Mouse (Mus musculus) lung, embryonic 16.5 days (tissue): ENCODE measurements around the gene Gck. TPM values are rescaled to one million over a fixed set of nuclear protein-coding genes. Genes with fewer than 3 reads are reported as not detected.
A peak's percentile ranks its signal among the peaks of the same experiment; 100 is the strongest.

Experiments used
- ATAC-seq: fragments of 200-750 bp; cut with Nextera tagmentation; 2 replicates; pipeline ENCODE4 v1.8.0; 2017; ENCODE audit warnings: low read depth, mild to moderate bottlenecking, moderate library complexity
- H3K27ac ChIP-seq: fragments of 300-500 bp; sonication (generic); 2 replicates; pipeline ENCODE4 v1.5.1; 2014; ENCODE audit warnings: mild to moderate bottlenecking, control low read depth, low read length
- H3K27me3 ChIP-seq: fragments of 300-500 bp; sonication (generic); 2 replicates; pipeline ENCODE4 v1.6.1; 2014; ENCODE audit warnings: low read depth, low read length, mixed read lengths; ENCODE audit not compliant: control insufficient read depth, insufficient read depth
- H3K36me3 ChIP-seq: fragments of 300-500 bp; sonication (generic); 2 replicates; pipeline ENCODE4 v1.6.1; 2014; ENCODE audit warnings: low read length; ENCODE audit not compliant: control insufficient read depth, insufficient read depth
- H3K4me1 ChIP-seq: fragments of 300-500 bp; sonication (generic); replicated peaks from 2 replicates; pipeline ENCODE4 v1.6.1; 2014; ENCODE audit warnings: low read length, mixed read lengths; ENCODE audit not compliant: control insufficient read depth, insufficient read depth
- H3K4me2 ChIP-seq: fragments of 300-500 bp; sonication (generic); 2 replicates; pipeline ENCODE4 v1.6.1; 2014; ENCODE audit warnings: low read depth, low read length, control low read depth
- H3K4me3 ChIP-seq: fragments of 300-500 bp; sonication (generic); 2 replicates; pipeline ENCODE4 v1.5.1; 2014; ENCODE audit warnings: mild to moderate bottlenecking, low read length, control low read depth
- H3K9ac ChIP-seq: fragments of 300-500 bp; sonication (generic); 2 replicates; pipeline ENCODE4 v1.6.1; 2014; ENCODE audit warnings: low read length, control low read depth
- H3K9me3 ChIP-seq: fragments of 300-500 bp; sonication (generic); 2 replicates; pipeline ENCODE4 v1.6.1; 2016; ENCODE audit warnings: low read length; ENCODE audit not compliant: control insufficient read depth
- WGBS: fragments of 180-500 bp; shearing (Covaris S2); extraction: QIAGEN DNeasy Blood & Tissue Kit; methylation state at CpG from one replicate; pipeline ENCODE4 v1.1.7; 2014; 5-methylcytosine and 5-hydroxymethylcytosine counted together
- polyA plus RNA-seq: library from polyadenylated mRNA; unstranded; fragments of >200 nt; fragmentation: Nextera tagmentation; extraction: Ambion mirVana; gene quantifications from 2 replicates; pipeline ENCODE4 v1.2.1, GENCODE M21; 2015

Gck gene
- polyA plus RNA-seq, 1 experiment from 2014 or later: 1.6 TPM

DNA sequence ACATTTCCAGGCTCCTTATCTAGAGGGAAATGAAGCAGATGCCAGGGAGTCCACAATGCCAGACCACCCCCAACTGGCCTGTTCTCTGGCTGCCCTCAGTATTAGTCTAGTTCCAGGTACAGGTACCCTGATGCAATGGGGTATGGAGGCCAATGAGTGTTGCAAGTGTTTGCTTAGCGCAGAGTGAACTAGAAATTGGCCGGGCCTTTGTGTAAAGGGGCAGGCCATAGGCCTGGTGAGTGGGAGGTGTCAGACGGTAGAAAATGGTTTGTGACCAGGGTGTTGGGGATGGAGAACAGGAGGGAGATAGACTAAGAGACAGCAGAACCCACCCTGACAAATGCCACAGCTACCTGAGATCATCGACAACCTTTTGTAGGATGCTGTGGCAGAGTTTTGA, 30.3 kb downstream of the Gck start:
- no peaks in the 10 kb centered on the region for H3K9me3 ChIP-seq
- peak; percentile 60; the same call in 1 of the 2 replicates for ATAC-seq
- H3K27me3 ChIP-seq: no peaks in the 10 kb centered on the region
- H3K4me1 ChIP-seq: peaks cover 3% of the 10 kb centered on the region; the same call in 1 of the 2 replicates
- H3K4me2 ChIP-seq: no peak overlapping the region
- H3K36me3 ChIP-seq: no peaks in the 10 kb centered on the region
- 74% methylated on average over 4 of the region's 4 CpGs for WGBS
- H3K4me3 ChIP-seq: no peak overlapping the region
- no peak overlapping the region for H3K9ac ChIP-seq
- H3K27ac ChIP-seq: no peak overlapping the region

DNA sequence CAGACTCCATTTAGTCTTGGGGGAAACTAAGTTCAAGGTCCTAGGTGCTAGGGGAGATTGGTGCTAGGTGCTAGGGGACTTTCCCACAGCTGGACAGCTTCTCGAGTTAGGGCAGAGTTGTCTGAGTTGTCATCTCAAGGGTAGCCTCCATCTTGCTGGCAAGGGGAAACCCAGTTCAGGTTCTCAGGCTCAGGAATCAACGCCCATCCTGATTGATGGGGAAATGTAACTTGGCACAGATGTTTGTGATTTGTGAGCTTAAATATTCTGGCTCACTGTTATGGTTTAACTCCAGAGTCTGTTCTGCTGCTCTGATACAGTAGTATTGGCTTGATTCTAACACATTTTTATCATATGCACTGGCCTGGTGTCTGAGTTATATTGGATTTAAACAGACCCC, 31.8 kb downstream of the Gck start:
- no peak for ATAC-seq
- Histone ChIP-seq H3K27me3 (no peaks in the 10 kb centered on the region), H3K27ac (no peak overlapping the region), H3K4me3 (no peak overlapping the region), H3K9me3 (no peaks in the 10 kb centered on the region), H3K9ac (no peak overlapping the region), H3K36me3 (no peaks in the 10 kb centered on the region), H3K4me2 (no peak overlapping the region), H3K4me1 (peaks cover 3% of the 10 kb centered on the region; the same call in 1 of the 2 replicates)
- WGBS: 58% methylated on average over 2 of the region's 2 CpGs

DNA sequence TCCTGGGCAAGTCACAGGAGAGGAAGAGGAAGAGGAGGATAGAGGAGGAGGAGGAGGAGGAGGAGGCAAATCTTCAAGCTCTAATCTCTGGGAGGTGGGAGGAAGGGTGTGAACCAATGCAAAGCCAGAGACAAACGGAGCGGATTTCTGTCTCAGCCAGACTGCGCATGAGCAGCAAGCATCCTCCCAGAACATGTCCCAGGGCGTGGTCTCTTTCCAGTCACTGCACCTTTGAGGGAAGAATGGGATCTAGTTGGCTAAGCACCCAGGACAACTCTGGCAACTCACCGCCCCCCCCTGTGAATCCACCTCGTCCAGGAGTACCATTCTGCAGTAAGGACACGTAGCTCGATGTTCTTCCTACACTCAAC, 33.7 kb downstream of the Gck start:
- peaks cover 3% of the 10 kb centered on the region; the same call in 1 of the 2 replicates for H3K4me1 ChIP-seq
- H3K9me3 ChIP-seq: no peaks in the 10 kb centered on the region
- WGBS: 68% methylated on average over 8 of the region's 8 CpGs
- no peak overlapping the region for H3K9ac ChIP-seq
- H3K4me3 ChIP-seq: no peak overlapping the region
- no peak overlapping the region for H3K27ac ChIP-seq
- no peaks in the 10 kb centered on the region for H3K36me3 ChIP-seq
- no peaks in the 10 kb centered on the region for H3K27me3 ChIP-seq
- no peak overlapping the region for H3K4me2 ChIP-seq
- ATAC-seq: no peak

DNA sequence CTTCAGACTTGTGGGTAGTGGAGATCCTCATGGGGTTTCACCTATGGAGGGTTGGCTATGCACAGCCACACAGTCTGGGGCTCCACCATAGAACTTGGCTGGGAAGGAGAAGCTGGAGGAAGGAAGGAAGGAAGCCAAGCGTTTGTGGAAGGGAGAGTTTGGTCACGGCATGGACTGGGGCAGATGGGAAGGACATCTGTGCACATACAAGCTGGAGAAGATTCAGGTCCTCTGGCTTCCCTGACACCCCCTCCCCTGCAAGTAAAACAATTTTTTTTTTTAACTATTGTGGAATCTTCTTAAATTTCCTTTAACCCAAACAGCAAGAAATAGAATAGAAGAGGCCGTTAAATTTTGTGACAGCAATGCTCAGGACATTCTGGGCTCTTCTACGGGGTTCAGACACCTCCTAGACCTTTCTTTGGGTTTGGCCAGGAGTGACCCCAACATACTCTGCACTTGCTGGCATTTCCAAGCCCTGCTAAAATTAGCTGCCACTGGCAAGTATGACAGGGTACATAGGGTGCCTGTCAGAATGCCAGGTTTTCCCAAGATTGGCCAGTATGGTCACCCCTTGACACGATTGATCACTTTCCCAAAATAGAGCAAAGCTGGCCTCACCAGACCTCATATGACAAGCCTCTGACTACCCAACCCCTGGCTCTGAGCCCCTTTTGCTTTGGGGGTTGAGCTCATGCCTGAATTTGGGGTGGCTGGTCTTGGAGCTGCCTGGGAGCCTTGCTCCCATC, 34.3 kb downstream of the Gck start:
- no peaks in the 10 kb centered on the region for H3K36me3 ChIP-seq
- H3K9ac ChIP-seq: no peak overlapping the region
- H3K27me3 ChIP-seq: no peaks in the 10 kb centered on the region
- no peak overlapping the region for H3K4me3 ChIP-seq
- no peak overlapping the region for H3K4me2 ChIP-seq
- H3K9me3 ChIP-seq: no peaks in the 10 kb centered on the region
- H3K4me1 ChIP-seq: peaks cover 3% of the 10 kb centered on the region; the same call in 1 of the 2 replicates
- no peak for ATAC-seq
- H3K27ac ChIP-seq: no peak overlapping the region
- 66% methylated on average over 5 of the region's 5 CpGs for WGBS

DNA sequence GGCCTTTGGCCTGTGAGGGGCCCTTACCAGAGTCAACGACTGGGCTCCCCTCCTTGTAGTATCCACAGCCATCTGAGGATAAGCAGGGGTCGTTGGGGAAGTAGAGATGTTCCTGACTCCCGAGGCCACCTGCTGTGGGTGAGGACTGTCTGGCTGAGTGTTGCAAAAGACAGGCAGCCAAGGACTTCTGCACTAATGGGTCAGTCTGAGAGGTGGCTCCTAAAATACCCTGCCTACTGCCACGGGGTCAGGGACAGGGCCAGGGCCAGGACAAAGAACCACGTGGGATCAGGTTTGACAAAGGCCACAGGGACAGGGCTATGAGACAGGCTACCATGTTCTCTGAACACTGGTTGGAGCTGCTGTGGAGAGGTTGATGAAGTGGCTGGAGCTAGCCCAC, 34.9 kb downstream of the Gck start:
- Histone ChIP-seq H3K4me3 (no peak overlapping the region), H3K4me2 (no peak overlapping the region), H3K9ac (no peak overlapping the region), H3K4me1 (no peaks in the 10 kb centered on the region), H3K36me3 (no peaks in the 10 kb centered on the region), H3K9me3 (no peaks in the 10 kb centered on the region), H3K27me3 (no peaks in the 10 kb centered on the region), H3K27ac (no peak overlapping the region)
- no peak for ATAC-seq
- WGBS: 51% methylated on average over 5 of the region's 5 CpGs

DNA sequence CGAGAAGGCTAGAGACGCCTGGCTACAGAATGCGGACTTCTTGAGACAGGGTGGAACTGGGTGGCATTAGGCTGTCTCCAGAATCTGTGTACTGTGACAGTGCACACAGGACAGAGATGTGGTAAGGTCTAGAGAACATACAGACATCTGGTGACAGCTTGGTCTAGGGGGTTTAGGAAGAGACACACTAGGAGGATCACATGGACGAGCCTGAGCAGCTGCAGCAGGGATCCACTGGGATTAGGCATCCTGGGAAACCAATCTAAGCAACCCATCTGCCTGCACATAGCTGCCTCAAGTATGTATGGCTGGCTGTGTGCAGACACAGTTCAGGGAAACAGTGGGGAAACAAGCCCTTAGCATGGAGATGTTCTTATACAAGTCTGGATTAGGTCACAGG, 35.9 kb downstream of the Gck start:
- Histone ChIP-seq H3K27ac (no peak overlapping the region), H3K27me3 (no peaks in the 10 kb centered on the region), H3K9me3 (no peaks in the 10 kb centered on the region), H3K9ac (no peak overlapping the region), H3K4me2 (no peak overlapping the region), H3K4me3 (no peak overlapping the region), H3K4me1 (no peaks in the 10 kb centered on the region), H3K36me3 (no peaks in the 10 kb centered on the region)
- 78% methylated on average over 4 of the region's 4 CpGs for WGBS
- no peak for ATAC-seq

DNA sequence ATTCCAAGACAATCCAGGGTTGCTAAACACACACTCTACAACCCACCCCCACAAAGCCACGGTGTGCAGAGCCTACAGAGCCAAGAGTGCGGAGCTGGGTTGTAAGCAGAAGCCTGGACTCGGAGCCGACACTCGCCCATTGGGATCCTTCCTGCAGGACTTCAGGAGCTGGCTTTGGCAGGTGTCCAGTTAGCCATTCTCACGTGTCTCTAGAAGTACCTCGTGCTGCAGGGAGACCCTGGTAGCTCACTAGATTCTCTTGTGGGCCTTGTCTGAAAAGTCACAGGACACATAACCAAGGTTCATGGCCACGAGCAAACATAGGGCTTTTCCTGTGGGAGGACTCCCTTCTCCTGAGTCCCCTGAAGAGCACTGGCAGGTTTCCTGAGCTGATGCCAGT, 36.6 kb downstream of the Gck start:
- H3K27me3 ChIP-seq: no peaks in the 10 kb centered on the region
- peak; percentile 32; the same call in 1 of the 2 replicates for ATAC-seq
- no peak overlapping the region for H3K4me3 ChIP-seq
- H3K9me3 ChIP-seq: no peaks in the 10 kb centered on the region
- H3K4me1 ChIP-seq: no peaks in the 10 kb centered on the region; the same call in 1 of the 2 replicates
- whole genome bisulfite sequencing: 42% methylated on average over 8 of the region's 8 CpGs
- no peak overlapping the region for H3K9ac ChIP-seq
- no peaks in the 10 kb centered on the region for H3K36me3 ChIP-seq
- H3K27ac ChIP-seq: no peak overlapping the region
- no peak overlapping the region for H3K4me2 ChIP-seq

DNA sequence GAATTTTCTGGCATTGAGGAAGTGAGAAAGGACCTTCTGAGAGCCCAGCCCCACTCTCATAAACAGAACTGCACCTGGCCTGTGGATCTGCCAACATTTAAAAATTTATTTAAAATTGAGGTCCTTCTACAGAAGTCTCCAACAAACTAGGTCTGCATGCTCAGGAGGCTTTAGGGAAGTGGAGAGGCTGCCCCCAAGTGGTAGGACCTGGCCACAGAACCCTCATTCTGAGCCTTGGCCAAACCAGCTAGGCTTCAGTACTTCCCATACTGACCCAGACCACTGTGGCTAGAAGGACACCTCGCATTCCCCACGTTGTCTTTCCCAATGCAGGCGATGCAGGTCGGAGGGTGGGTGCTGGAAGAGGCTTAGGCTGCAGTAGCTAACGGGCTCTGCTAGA, 37.2 kb downstream of the Gck start:
- Histone ChIP-seq H3K4me1 (no peaks in the 10 kb centered on the region; the same call in 1 of the 2 replicates), H3K27me3 (no peaks in the 10 kb centered on the region), H3K4me2 (no peak overlapping the region), H3K4me3 (no peak overlapping the region), H3K9ac (no peak overlapping the region), H3K9me3 (no peaks in the 10 kb centered on the region), H3K27ac (no peak overlapping the region), H3K36me3 (no peaks in the 10 kb centered on the region)
- WGBS: 30% methylated on average over 5 of the region's 5 CpGs
- ATAC-seq: peak; percentile 72; the same call in 1 of the 2 replicates

DNA sequence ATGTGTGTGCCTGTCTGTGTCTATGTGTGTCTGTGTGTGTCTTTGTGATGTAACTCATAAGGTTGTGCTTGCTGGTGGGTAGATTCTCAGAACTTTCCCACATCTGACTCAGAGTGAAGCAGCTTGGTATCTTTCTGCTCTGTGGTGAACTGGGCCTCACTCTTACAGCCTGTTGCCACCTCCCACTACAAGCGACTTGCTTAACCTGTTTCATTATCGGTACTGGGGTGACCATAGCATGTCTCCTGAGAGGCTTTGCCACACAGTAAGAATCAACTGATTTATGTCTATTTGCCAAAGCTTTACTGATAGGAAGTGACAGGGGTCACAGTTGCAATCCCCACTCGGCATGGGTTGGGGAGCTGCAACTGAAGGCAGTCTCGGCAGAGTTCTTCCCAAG, 41.2 kb downstream of the Gck start:
- no peaks in the 10 kb centered on the region for H3K36me3 ChIP-seq
- H3K9me3 ChIP-seq: no peaks in the 10 kb centered on the region
- H3K9ac ChIP-seq: no peak overlapping the region
- no peak overlapping the region for H3K4me3 ChIP-seq
- H3K27me3 ChIP-seq: no peaks in the 10 kb centered on the region
- 26% methylated on average over 4 of the region's 4 CpGs for WGBS
- H3K4me2 ChIP-seq: no peak overlapping the region
- ATAC-seq: no peak
- no peak overlapping the region for H3K27ac ChIP-seq
- no peaks in the 10 kb centered on the region; the same call in 1 of the 2 replicates for H3K4me1 ChIP-seq
